Comparison of ENCODE assay signal across 8 mouse cellular contexts in the genomic region with DNA sequence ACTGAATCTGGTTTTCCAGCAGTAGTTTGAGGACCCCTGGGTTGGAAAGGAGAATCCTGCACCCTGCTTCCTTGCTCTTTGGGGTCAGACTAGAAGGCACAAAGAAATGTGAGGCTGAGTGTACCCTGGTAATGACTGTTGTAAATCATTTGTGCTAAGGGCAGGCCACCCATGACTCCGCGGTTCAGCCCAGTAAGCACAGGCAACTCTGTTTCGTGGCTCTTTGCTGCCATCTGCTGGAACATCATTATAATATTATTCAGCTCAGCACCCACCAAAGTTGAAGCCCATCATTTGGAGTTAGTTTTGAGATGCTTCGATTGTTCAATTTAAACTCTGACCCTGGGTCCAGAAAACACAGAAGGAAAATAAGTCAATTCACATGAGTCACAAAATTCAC. TPM values are rescaled to one million over a fixed set of nuclear protein-coding genes. Genes with fewer than 3 reads are reported as not detected.
DNase-seq lines count a peak whose midpoint lies in the region; ATAC-seq lines count a peak whose summit lies in the region.

No protein-coding gene starts in this region.

- H3K4me3 ChIP-seq in forebrain, embryonic 12.5 days (replicated peaks), result no peak overlapping the region
- no peak overlapping the region for H3K4me3 ChIP-seq in hindbrain, embryonic 13.5 days
- no peak overlapping the region for H3K4me3 ChIP-seq in midbrain, embryonic 10.5 days

- no peak overlapping the region for H3K9ac ChIP-seq in forebrain, embryonic 12.5 days
- no peak overlapping the region for H3K9ac ChIP-seq in hindbrain, embryonic 13.5 days

- no peak overlapping the region for H3K27ac ChIP-seq in forebrain, embryonic 12.5 days
- no peak overlapping the region for H3K27ac ChIP-seq in hindbrain, embryonic 13.5 days
- H3K27ac ChIP-seq in midbrain, embryonic 10.5 days (replicated peaks), result no peak overlapping the region

- H3K4me1 ChIP-seq in forebrain, embryonic 12.5 days, result no peaks in the 10 kb centered on the region
- no peaks in the 10 kb centered on the region for H3K4me1 ChIP-seq in hindbrain, embryonic 13.5 days (replicated peaks)
- H3K4me1 ChIP-seq in midbrain, embryonic 10.5 days, result peaks cover 2% of the 10 kb centered on the region; the same call in 1 of the 2 replicates

- H3K9me3 ChIP-seq in forebrain, embryonic 12.5 days, result no peaks in the 10 kb centered on the region
- no peaks in the 10 kb centered on the region for H3K9me3 ChIP-seq in hindbrain, embryonic 13.5 days
- no peaks in the 10 kb centered on the region for H3K9me3 ChIP-seq in midbrain, embryonic 10.5 days (replicated peaks)

- 21% methylated on average over 4 of the region's 4 CpGs for WGBS in forebrain, embryonic 12.5 days
- WGBS in hindbrain, embryonic 13.5 days, result 16% methylated on average over 4 of the region's 4 CpGs
- WGBS in midbrain, embryonic 10.5 days, result 19% methylated on average over 4 of the region's 4 CpGs

- no peaks in the 10 kb centered on the region for H3K36me3 ChIP-seq in forebrain, embryonic 12.5 days (replicated peaks)
- no peaks in the 10 kb centered on the region for H3K36me3 ChIP-seq in hindbrain, embryonic 13.5 days
- no peaks in the 10 kb centered on the region for H3K36me3 ChIP-seq in midbrain, embryonic 10.5 days

- H3K27me3 ChIP-seq in forebrain, embryonic 12.5 days, result peaks cover 5% of the 10 kb centered on the region; the same call in 1 of the 2 replicates
- H3K27me3 ChIP-seq in hindbrain, embryonic 13.5 days, result peaks cover 23% of the 10 kb centered on the region
- peaks cover 70% of the 10 kb centered on the region for H3K27me3 ChIP-seq in midbrain, embryonic 10.5 days (ENCODE audit: low read depth, poor library complexity, severe bottlenecking)

- H3K4me2 ChIP-seq in forebrain, embryonic 12.5 days, result no peak overlapping the region
- no peak overlapping the region for H3K4me2 ChIP-seq in hindbrain, embryonic 13.5 days

- peak; percentile 56 for DNase-seq in right cerebral cortex, adult 18-20 months
- DNase-seq in right cerebral cortex, postnatal 36 days (ENCODE audit: low spot score in 2 of 2), result no peak
- peak; percentile 54 for DNase-seq in c-Kit-positive CD71-negative TER-119-negative erythroid progenitor cells, embryonic 14.5 days (ENCODE audit: low read depth)
- peak; percentile 37 to 58 for DNase-seq in layer of hippocampus, postnatal 36 days
- DNase-seq in midbrain, embryonic 10.5 days (ENCODE audit: low spot score), result peak; percentile 68
- DNase-seq in spleen, postnatal 10 days (ENCODE audit: low spot score in 2 of 2), result peak; percentile 28 to 77

- peak; percentile 80 for ATAC-seq in forebrain, embryonic 12.5 days (ENCODE audit: low FRiP score)
- peak; percentile 72; the same call in 1 of the 2 replicates for ATAC-seq in hindbrain, embryonic 13.5 days (ENCODE audit: low FRiP score)

RNA-seq across cellular contexts. Expression of a gene that starts 15.6 kb away (rescaled TPM):
- polyA plus RNA-seq in forebrain, embryonic 12.5 days (2016; fragmentation: Nextera tagmentation; extraction: Ambion mirVana), result 127 and 136 TPM in 2 replicates
- 145 TPM in 2 replicates for polyA plus RNA-seq in hindbrain, embryonic 13.5 days (2015; fragmentation: Nextera tagmentation; extraction: Ambion mirVana)
- 10 to 100 TPM; 47.8 to 51.9 TPM for total RNA-seq in layer of hippocampus, postnatal 36 days (2021)
- 89.5 and 102 TPM in 2 replicates for polyA plus RNA-seq in midbrain, embryonic 10.5 days (2016; fragmentation: Nextera tagmentation; extraction: Ambion mirVana)

RNA-seq across cellular contexts. Expression of a gene that starts 36.5 kb away (rescaled TPM):
- polyA plus RNA-seq in forebrain, embryonic 12.5 days (2016; fragmentation: Nextera tagmentation; extraction: Ambion mirVana), result 13.1 and 16.1 TPM in 2 replicates
- 11.9 and 14.6 TPM in 2 replicates for polyA plus RNA-seq in hindbrain, embryonic 13.5 days (2015; fragmentation: Nextera tagmentation; extraction: Ambion mirVana)
- 10 to 100 TPM; 30.9 to 37.9 TPM for total RNA-seq in layer of hippocampus, postnatal 36 days (2021)
- 12.5 and 12.8 TPM in 2 replicates for polyA plus RNA-seq in midbrain, embryonic 10.5 days (2016; fragmentation: Nextera tagmentation; extraction: Ambion mirVana)

Comparison
In these comparisons a context has a peak if more than half of its experiments do, and no peak if none do; other contexts are left out.
1. DNase-seq: peak in right cerebral cortex, adult 18-20 months (single experiment), c-Kit-positive CD71-negative TER-119-negative erythroid progenitor cells, embryonic 14.5 days (single experiment), layer of hippocampus, postnatal 36 days (2 of 2), midbrain, embryonic 10.5 days (single experiment) and spleen, postnatal 10 days (2 of 2); none in right cerebral cortex, postnatal 36 days (0 of 2).